Mouse (Mus musculus): ENCODE measurements around the gene Cyp2c38.
"Not testable (repeated sequence)": the region's sequence is repeated elsewhere in the genome, so short reads cannot be mapped to it uniquely, and the experiment has no call there.

Gene Cyp2c38

DNA sequence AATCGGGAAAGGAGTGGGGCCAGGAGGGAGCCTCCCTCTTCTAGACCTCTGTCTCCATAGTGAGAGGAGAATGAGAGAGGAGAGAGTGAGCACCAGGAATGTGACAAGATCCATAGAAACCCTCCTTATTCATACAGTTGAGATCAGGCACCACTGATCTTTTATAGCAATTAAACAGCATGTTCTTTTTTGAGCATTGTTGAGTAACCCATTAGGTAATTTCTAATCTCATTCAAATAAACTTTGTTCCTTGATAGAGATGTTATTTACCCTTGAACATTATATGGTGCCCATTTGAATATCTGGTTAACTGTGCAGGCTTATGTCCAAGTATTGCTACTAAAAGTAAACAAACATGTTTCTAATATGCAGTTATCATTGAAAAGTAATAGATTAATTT is at the start of gene Cyp2c38:
Cyp2c38 (minus strand) TSS at position 135 of the 400 bp plus-strand sequence.
- DNase-seq (ENCODE audit: low spot score): no peak

DNA sequence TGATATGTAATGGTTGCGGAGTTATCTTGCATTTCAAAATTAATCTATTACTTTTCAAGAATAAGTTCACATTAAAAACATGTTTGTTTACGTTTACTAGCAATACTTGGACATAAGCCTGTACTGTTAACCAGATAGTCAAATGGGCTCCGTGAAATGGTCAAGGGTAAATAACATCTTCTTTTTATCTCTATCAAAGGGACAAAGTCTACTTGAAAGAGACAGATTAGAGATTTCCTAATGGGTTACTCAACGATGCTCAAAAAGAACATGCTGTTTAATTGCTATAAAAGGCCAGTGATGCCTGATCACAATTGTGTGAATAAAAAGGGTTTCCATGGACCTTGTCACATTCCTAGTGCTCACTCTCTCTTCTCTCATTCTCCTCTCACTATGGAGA is 47.7 kb upstream of the Cyp2c38 start, which contains the start of gene Cyp2c39:
Cyp2c39 (plus strand) TSS at position 329 of the 400 bp plus-strand sequence.
- no peak for DNase-seq (ENCODE audit: low spot score)

DNA sequence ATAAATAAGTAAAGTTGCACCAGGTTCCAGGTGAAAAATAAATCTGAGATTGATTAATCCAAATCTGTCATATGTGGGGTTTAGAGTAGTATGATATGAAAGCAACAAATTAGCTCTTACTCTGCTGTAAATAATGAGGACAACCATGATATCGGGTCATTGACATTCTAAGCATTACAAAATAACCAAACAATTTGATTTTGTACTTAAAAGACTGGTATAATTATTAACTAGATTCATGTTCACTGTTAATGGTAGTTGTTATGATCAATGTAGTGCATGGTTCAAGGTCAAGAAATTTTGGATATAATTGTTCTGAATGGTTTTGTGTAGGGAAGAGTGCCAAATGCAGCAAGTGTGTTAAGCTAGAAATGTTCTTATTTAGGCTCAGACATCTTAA is 46.7 kb upstream of the Cyp2c38 start:
- no peak for DNase-seq (ENCODE audit: low spot score)

DNA sequence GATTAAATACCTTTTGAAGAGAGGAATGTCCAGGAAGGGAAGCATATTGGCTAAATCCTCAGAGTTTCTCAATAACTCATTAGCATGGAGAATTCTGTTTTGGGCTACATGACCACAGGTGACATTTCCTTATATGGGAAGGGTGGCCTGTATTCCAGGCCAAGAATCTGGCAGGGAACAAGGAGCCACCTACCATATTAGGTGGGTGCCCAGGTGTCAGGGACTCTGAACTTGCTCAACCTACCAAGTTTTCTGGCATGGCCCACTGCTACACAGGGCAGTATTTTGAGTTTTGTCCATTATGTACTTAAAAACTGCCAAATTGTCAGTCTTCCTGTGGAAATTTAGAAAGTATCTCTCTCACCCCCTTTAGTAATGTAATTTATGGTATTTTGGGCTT is 43.5 kb upstream of the Cyp2c38 start:
- no peak for DNase-seq (ENCODE audit: low spot score)

DNA sequence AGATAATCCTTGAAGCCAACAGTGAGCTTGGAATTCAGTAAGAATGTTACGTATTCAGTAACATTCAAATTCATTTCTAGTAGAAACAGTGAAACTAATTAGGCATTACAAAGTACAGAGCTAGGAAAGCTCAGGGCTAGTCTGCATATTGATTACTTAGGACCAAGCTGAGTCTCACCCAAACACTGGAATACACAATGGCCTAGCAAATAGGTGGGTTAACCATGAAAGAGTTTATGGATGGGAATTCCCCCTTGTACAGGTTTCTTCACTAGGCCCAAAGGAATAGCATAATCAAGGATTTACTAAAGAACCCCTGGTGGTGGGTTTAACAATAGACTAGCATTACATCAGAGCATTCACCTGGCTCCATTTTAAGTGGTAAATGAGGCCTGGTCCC is 21.1 kb upstream of the Cyp2c38 start:
- not testable (repeated sequence) for DNase-seq (ENCODE audit: low spot score)

DNA sequence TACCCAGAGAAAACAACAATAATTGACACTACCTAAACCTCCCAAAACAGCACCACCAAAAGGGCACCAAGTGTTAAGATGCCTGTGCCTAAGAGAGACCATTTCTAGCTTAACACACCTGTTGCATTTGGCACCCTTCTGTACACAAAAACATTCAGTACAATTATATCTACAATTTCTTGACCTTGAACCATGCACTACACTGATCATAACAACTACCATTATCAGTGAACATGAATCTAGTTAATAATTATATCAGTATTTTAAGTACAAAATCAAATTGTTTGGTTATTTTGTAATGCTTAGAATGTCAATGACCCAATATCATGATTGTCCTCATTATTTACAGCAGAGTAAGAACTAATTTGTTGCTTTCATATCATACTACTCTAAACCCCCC is 1.0 kb upstream of the Cyp2c38 start:
- DNase-seq (ENCODE audit: low spot score): no peak

All from urinary bladder, postnatal 25 days (tissue).